Mouse (Mus musculus) thymus, postnatal 14 days (tissue): Measurements from ENCODE around the gene Col5a1.

Experiments used
- DNase-seq: peaks from one replicate; pipeline ENCODE4 v3.0.0; 2021

Col5a1 gene

DNA sequence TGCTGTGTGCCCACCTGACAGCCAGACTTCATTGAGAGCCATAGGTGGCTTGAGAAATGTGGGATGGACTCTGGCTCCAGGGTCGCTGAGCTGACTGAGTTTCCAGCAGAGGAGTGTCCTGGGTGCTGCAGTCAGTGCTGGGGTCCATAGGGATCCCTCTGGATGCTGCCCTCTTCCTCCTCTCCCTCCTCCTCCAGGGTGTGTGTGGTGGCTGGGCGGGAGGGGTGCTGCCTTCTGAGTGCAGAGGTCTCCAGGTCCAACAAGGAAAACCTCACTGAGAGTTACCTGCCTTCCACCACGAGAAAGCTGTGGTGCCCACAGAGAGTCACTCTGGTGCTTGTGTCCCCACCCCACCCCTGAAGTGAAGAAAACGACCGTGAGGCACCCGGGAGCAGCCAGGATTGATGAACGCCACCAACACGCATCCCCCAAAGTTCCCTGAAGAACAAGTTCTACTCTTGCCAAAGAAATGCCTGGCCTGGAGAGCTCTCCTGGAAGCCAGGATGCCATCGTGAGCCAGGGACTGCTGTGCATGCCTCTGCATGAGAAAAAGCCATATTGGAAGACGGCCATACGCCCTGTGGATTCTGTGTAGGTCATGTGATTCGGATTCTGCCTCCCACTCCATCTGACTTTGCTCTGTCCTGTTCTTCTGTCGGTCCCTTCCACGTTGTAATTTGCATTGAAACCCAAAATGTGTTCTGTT lies 152.3 kb downstream of the Col5a1 start:
- DNase-seq, result no peak

DNA sequence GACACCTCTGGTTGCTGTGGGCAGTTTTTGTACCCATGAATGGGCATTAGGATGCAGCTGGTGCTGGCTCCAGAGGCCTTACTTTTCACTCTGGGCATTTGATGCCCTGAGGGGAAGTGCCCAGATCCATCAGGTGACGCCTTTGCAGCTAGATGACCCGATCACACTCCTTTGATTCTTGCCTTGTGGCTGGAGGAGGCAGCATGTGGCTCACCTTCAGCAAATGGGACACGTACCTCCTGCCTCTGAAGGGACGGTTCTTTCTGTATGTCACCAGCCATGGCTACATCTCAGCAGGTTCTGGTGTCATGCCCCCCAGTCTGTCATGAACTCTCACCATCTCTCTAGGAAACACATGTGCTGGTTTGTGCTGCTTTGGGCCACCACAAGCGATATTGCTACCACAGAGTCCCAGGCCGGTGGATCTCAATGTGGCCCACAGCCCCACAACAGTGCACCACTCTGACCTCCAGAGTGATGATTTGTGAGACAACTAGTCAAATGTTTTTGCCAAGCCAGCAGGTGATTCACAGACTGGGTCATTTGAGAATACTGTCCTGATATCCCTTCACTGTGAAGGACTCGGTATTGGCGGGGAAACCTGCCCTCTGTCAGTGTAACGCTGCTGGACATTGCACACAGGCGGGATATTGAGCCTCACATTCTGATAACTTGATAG lies 153.6 kb downstream of the Col5a1 start:
- no peak for DNase-seq

DNA sequence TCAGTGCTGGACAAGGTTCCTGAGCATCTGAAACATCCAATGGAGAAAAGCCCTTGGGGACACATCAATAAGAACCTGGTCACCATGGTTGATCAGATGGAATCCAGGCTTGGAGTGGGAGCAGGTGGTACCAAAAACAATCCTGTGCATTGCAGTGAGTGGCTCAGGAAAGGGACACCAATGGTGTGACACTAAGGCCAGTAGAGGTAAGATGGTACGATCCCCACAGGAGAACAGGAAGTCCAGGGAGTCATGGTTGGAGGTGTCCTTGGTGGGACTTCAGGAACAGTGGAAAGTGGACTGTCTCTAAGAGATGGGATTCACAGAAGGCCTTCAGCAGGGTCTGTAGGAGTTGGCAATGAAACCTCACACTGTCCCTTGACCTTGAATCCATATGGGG lies 154.2 kb downstream of the Col5a1 start:
- DNase-seq, result no peak

- DNase-seq, result no peak
Measured at GRCm38 (mm10) chr2:28044920-28045598, 158.8 kb downstream of the Col5a1 start.

DNA sequence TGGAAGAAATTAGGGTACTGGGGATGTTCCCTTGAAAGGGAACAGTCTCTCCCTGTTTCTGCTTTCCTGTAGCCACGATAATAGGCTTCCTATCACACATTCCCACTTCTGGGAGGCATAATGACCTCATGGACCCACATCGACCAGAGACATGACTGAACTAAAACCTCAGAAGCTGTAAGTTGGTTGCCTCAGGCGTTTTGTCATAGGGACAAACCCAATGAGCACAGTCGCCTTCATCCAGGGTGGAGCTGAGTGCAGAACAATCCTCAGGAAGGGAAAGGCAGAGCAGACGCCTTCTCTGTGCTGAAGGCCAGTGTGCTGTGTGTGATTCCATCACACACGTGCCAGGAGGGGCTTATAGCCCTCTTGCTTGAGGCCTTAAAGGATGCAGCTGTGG lies 160.1 kb downstream of the Col5a1 start:
- DNase-seq, result no peak

DNA sequence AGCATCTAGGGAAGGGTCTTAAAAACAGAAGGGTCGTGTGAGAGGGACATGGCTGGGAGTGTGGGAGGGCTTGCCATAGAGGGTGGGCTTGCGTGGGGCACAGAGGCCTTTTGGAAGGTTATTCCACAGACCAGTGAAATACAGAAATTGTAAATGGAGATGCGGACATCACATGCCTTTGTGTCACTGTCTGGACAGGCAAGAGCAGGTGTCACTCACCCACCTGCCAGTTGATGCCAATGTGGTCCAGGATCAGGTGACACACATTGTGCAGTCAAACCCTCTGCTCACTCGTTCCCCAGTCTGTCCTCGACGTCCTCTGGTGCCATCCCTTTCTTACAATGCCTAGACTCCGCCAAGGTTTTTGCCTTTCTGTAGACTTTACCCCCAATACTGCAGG lies 160.9 kb downstream of the Col5a1 start:
- DNase-seq, result no peak

- DNase-seq, result no peak
Measured at GRCm38 (mm10) chr2:28059922-28060321, 173.7 kb downstream of the Col5a1 start.

- no peak for DNase-seq
Measured at GRCm38 (mm10) chr2:28063711-28064338, 177.6 kb downstream of the Col5a1 start.

- no peak for DNase-seq
Measured at GRCm38 (mm10) chr2:28064339-28065080, 178.3 kb downstream of the Col5a1 start.

- no peak for DNase-seq
Measured at GRCm38 (mm10) chr2:28065081-28065651, 178.9 kb downstream of the Col5a1 start.

- DNase-seq, result no peak
Measured at GRCm38 (mm10) chr2:28066686-28067085, 180.5 kb downstream of the Col5a1 start.

- DNase-seq, result no peak
Measured at GRCm38 (mm10) chr2:28067175-28067574, 180.9 kb downstream of the Col5a1 start.

DNA sequence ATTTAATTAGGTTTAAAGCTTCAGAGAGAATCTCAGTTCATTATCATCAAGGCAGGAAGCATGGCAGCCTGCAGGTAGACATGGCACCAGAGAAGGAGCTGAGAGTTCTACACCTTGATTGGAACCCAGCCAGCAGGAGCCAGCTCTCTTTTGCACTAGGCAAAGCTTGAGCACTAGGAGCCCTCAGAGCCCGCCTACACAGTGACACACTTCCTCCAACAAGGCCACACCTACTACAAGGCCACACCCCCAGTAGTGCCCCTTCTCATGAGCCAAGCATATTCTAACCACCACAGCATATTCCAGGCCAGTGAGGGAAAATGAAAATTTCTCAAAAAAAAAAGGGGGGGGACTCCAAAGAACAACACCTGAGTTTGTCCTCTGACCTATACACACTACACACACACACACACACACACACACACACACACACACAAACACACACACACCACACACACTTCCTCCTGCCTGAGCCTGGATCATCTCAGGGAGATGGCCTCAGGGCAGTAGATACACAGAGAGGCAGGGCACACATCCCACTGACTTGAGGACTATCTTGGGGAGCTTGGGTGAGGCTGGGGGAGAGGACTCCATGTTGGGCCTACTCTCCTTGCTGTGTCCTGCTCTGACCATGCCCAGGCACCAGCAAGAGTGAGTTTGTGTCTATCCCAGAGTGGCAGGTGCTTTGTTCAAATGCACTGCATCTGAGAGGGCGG lies 181.8 kb downstream of the Col5a1 start:
- DNase-seq, result peak; percentile 7

DNA sequence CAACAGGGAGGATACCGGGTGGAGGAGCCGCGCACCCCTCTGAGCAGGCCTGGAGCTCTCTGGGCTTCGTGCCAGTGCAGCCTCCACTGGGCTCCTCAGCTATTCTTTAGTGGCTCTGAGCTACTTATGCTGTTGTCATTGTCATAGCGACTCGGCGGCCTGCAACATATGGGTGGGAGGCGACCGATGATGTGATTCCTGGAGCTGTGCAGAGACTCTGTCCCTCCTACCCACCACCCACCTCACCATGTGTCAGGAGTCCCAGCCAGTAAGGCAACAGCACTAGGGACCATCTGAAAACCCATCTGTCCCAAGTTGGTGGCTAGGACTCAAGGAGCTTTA lies 182.3 kb downstream of the Col5a1 start:
- no peak for DNase-seq

DNA sequence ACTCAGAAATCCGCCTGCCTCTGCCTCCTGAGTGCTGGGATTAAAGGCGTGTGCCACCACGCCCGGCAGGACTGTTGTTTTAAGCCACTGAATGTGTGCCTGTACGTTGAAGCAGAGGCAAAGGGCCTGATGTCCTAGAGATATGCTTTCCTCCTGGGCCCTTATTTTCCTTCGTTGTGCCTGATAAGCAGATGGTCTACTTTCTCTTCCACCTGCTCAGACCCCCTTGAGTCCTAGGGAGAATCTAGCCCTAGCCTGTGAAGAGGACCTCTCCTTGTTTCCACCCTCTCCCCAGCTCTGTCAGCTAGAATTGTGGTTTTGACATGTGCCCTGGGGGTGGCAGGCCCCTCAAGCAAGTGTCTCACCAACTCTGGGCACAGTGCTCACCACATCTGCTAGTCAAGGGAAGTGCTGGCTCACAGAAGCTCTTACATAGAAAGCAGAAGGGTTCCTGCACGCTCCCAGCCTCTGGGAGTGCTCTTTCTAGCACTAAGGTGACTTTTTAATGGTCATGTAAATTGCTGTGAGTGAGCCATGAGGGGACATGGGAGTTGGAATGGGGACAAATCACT lies 189.5 kb downstream of the Col5a1 start:
- no peak for DNase-seq

DNA sequence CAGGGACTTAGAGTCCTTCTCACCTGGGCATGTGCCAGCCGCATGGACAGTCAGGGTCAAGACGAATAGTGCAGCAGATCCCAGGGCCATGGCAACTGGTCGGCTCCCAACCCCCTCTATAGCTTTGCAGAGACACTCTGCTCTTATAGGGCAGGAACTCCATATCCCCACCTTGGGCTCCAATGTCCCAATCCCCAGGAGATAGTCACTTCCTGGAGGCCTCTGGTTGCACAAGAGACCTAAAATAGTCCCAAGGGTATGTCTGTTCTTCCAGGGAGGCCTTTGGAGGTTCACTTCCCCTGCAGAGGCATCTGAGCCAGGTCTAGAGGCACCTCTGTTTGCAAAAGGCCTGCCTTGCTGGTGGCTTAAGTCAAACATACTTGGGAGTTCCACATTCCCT lies 198.5 kb downstream of the Col5a1 start, which contains the start of gene Fcnb:
Gene Fcnb, minus strand, starts transcription at position 118 of the 400 bp plus-strand sequence.
- no peak for DNase-seq

GRCm38 (mm10) chr2:28086112-28086511 lies 199.9 kb downstream of the Col5a1 start:
- DNase-seq, result no peak

GRCm38 (mm10) chr2:28089095-28089494 lies 202.9 kb downstream of the Col5a1 start:
- DNase-seq, result no peak
